Mouse (Mus musculus) heart, adult 2 months (tissue): Measurements from ENCODE around the gene Sipa1l1. TPM values are rescaled to one million over a fixed set of nuclear protein-coding genes. Genes with fewer than 3 reads are reported as not detected.

Experiments used
- DNase-seq, 2 experiments: peaks; one replicate each; pipeline ENCODE4 v3.0.0; 2021
- H3K27ac ChIP-seq: fragments of 200-600 bp; 2 replicates; pipeline ENCODE4 v1.8.1; 2022
- H3K27me3 ChIP-seq: fragments of 200-500 bp; 2 replicates; pipeline ENCODE4 v1.6.1; 2012; ENCODE audit warnings: mild to moderate bottlenecking, low read length, inconsistent platforms, mixed read lengths; ENCODE audit not compliant: control insufficient read depth, insufficient read depth
- H3K36me3 ChIP-seq: fragments of 200-500 bp; 2 replicates; pipeline ENCODE4 v1.6.1; 2012; ENCODE audit warnings: low read length, inconsistent platforms; ENCODE audit not compliant: control insufficient read depth, insufficient read depth
- H3K4me1 ChIP-seq: fragments of 200-500 bp; 2 replicates; pipeline ENCODE4 v1.6.1; 2011; ENCODE audit warnings: low read length; ENCODE audit not compliant: control insufficient read depth, insufficient read depth
- H3K4me3 ChIP-seq: fragments of 200-600 bp; 2 replicates; pipeline ENCODE4 v1.8.1; 2022
- H3K79me2 ChIP-seq: fragments of 200-500 bp; replicated peaks from 2 replicates; pipeline ENCODE4 v1.6.1; 2012; ENCODE audit warnings: mild to moderate bottlenecking, inconsistent platforms, low read length, moderate library complexity, mixed read lengths; ENCODE audit not compliant: control insufficient read depth, insufficient read depth
- H3K9ac ChIP-seq: fragments of 200-500 bp; 2 replicates; pipeline ENCODE4 v1.6.1; 2012; ENCODE audit warnings: low read depth, mild to moderate bottlenecking, control low read depth, inconsistent platforms, low read length, mixed read lengths
- CTCF ChIP-seq: fragments of 200-600 bp; IDR thresholded peaks from 2 replicates; pipeline ENCODE4 v1.8.1; 2022; ENCODE audit warnings: antibody characterized with exemption, mild to moderate bottlenecking, moderate library complexity
- EP300 ChIP-seq: fragments of 200-500 bp; IDR thresholded peaks from 2 replicates; pipeline ENCODE4 v1.6.1; 2011; ENCODE audit warnings: low read depth, low read length, control low read depth; ENCODE audit not compliant: insufficient read depth
- POLR2A ChIP-seq: fragments of 200-500 bp; IDR thresholded peaks from 2 replicates; pipeline ENCODE4 v1.6.1; 2011; ENCODE audit warnings: mild to moderate bottlenecking, low read depth, low read length, control low read depth; ENCODE audit not compliant: insufficient read depth
- WGBS: fragments of 180-500 bp; shearing (Covaris S2); methylation state at CpG from one replicate; pipeline ENCODE4 v1.1.7; 2018; 5-methylcytosine and 5-hydroxymethylcytosine counted together
- intact Hi-C: fragments of 180-260 bp; cut with DNase I; formaldehyde crosslinking; loops from one replicate; pipeline ENCODE4 v1.15.1; 2025
- polyA plus RNA-seq: library from polyadenylated mRNA; depleted of rRNA; stranded (reverse); fragments of >200 nt; gene quantifications from 2 replicates; pipeline ENCODE4 v1.2.3, GENCODE M21; 2012
- total RNA-seq, 2 experiments: library from RNA; stranded (reverse); gene quantifications; 2 replicates each; pipeline ENCODE4 v1.2.3; 2021

The Sipa1l1 gene
- total and polyA plus RNA-seq, 3 experiments, result 6.9 to 9.1 (median 8.4) TPM

GRCm38 (mm10) chr12:82186740-82187139 lies 17.6 kb downstream of the Sipa1l1 start:
- intact Hi-C loops, result no loop called here
- Histone ChIP-seq H3K9ac (no peak overlapping the region), H3K27me3 (no peaks in the 10 kb centered on the region), H3K4me1 (peaks cover 11% of the 10 kb centered on the region), H3K79me2 (no peaks in the 10 kb centered on the region), H3K4me3 (no peak overlapping the region), H3K36me3 (no peaks in the 10 kb centered on the region), H3K27ac (no peak overlapping the region)
- WGBS, result 68% methylated on average over 3 of the region's 3 CpGs
- TF ChIP-seq POLR2A, result no peak
- no peak for TF ChIP-seq CTCF
- TF ChIP-seq EP300, result no peak
- no peak for DNase-seq

DNA sequence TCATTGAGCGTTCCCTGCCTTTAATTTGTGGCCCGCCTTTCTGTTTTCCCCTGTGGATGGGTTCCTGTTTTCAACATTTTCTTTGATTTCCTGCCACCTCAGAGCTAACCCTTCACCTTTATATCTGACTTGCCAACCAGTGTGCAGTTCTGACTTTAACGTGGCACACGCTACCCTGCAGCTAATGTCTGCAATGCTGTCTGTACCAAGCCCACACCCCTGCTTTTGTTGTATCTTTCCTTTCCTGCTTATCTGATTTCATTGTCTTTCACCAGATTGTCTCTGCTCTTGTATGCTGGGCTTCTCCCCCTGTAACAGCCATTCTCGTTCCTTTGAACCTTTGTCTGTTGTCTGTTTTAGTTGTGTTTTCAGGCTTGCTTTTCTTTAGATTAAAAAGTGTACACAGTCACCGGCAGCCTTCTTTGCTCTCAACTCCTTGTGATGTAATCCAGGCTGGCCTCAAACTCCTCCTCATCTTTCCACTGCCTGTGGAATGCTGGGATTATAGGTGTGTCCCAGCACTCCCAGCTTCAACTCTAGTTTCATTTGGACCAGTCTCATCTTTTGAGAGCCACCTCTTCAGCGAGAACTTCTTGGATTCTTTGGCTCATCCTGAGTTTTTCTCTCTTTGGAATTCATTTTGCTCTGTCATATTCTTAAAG lies 18.2 kb downstream of the Sipa1l1 start:
- Histone ChIP-seq H3K27me3 (no peaks in the 10 kb centered on the region), H3K79me2 (no peaks in the 10 kb centered on the region), H3K9ac (no peak overlapping the region), H3K4me3 (no peak overlapping the region), H3K27ac (peak overlapping the region; percentile 38; the same call in 1 of the 2 replicates), H3K36me3 (no peaks in the 10 kb centered on the region), H3K4me1 (peaks cover 12% of the 10 kb centered on the region)
- WGBS, result 38% methylated on average over 7 of the region's 7 CpGs
- TF ChIP-seq POLR2A, result no peak
- no peak for TF ChIP-seq EP300
- TF ChIP-seq CTCF, result no peak
- intact Hi-C loops, result no loop called here
- DNase-seq, result no peak

DNA sequence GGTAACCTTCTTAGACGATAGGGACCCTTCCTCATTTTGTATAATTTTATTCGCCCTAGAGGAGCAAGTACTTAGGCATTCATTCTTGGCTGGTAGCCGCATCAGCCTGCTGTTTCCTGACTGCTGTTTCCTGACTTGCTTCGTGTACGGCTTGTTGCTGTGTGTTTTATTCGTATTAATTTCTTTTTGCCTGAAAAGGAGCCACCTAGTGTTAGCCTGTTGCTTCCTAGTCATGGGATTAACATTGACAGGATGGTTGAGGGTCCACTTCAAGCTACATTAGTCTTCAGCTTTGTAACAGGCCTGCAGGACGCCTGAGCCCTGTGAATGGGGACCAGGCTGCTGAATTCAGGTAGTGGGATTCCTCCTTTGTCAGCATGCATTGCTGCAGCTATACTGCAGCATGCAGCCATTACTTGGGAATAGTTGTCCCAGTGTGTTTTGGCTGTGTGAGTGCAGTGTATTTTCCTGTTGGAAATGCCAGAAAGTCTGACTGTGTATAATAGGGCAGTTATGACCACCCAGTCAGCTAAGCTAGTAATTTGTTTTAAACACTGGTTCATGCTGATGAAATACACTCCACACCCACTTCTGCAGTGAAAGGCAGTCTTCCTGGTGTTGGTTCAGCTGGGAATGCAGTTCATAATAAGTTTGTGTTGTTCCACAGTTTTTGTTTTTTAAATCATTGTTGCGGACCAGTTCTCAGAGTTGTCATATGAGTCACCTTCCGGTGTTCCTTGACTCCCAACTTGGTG lies 19.4 kb downstream of the Sipa1l1 start:
- peak overlapping the region; percentile 38 for H3K27ac ChIP-seq
- H3K4me1 ChIP-seq, result peaks cover 15% of the 10 kb centered on the region
- H3K4me3 ChIP-seq, result no peak overlapping the region
- H3K27me3 ChIP-seq, result no peaks in the 10 kb centered on the region
- DNase-seq, result no peak
- H3K9ac ChIP-seq, result no peak overlapping the region
- H3K36me3 ChIP-seq, result no peaks in the 10 kb centered on the region
- WGBS, result 40% methylated on average over 9 of the region's 9 CpGs
- intact Hi-C loops, result no loop called here
- no peaks in the 10 kb centered on the region for H3K79me2 ChIP-seq
- no peak for TF ChIP-seq POLR2A
- peak; percentile 46 for TF ChIP-seq CTCF
- no peak for TF ChIP-seq EP300

GRCm38 (mm10) chr12:82189076-82189675 lies 20.1 kb downstream of the Sipa1l1 start:
- Histone ChIP-seq H3K9ac (no peak overlapping the region), H3K79me2 (no peaks in the 10 kb centered on the region), H3K4me3 (no peak overlapping the region), H3K4me1 (peaks cover 15% of the 10 kb centered on the region), H3K27ac (peak overlapping the region; percentile 38), H3K36me3 (no peaks in the 10 kb centered on the region), H3K27me3 (no peaks in the 10 kb centered on the region)
- DNase-seq, result no peak
- intact Hi-C loops, result no loop called here
- 70% methylated on average over 6 of the region's 6 CpGs for WGBS
- no peak for TF ChIP-seq EP300
- TF ChIP-seq CTCF, result no peak
- no peak for TF ChIP-seq POLR2A

DNA sequence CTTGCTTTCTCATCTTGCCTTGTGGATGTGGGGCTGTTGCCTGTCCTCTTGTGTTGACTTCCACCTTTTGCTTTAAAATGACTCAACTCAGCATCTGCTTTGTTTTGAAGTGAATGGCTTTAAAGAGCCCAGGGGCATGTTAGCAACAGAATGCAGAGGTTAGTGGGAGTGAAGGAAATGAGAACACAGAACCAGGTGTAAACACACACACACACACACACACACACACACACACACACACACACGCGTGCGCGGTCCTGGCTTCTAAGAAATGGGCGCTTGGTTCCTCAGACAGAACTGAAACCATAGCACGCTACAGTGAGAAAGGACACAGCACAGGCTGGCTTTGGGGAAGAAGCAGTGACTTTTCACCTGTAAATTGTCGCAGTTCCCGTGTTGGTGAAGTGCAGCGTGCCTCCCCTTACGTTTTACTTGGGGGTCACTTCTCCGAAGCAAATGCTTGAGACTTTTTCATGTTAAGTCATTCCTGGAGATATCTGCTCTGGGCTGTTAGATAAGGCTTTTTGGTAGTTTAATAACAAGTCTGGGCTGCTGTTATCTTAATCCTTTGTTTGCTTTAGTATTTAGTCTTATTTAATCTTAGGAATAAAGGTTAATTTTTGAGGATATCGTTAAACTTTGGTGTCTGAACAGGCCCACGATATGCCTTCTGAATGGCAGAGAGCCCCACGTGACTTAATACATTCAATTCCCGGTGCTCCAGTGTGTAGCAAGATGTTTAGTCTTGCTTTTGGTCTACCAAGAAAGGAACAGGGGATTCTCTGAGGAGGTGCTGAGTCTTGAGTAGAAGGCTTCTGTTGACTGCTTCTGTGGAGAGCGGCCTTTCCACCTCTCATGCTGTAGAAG lies 20.8 kb downstream of the Sipa1l1 start:
- Histone ChIP-seq H3K9ac (no peak overlapping the region), H3K4me1 (peaks cover 15% of the 10 kb centered on the region), H3K4me3 (no peak overlapping the region), H3K27ac (no peak overlapping the region; the same call in 1 of the 2 replicates), H3K36me3 (no peaks in the 10 kb centered on the region), H3K79me2 (no peaks in the 10 kb centered on the region), H3K27me3 (no peaks in the 10 kb centered on the region)
- WGBS, result 77% methylated on average over 16 of the region's 16 CpGs
- DNase-seq, result peak in 1 of 2 experiments; percentile 24
- TF ChIP-seq EP300 (no peak), CTCF (no peak), POLR2A (no peak)
- intact Hi-C loops, result no loop called here
